Mouse (Mus musculus) layer of hippocampus, postnatal 25 days (tissue): ENCODE results near the gene Pomt2. TPM values are rescaled to one million over a fixed set of nuclear protein-coding genes. Genes with fewer than 3 reads are reported as not detected.

Experiments used
- DNase-seq, 2 experiments: peaks; one replicate each; pipeline ENCODE4 v3.0.0; 2022; ENCODE audit warnings: mixed read lengths in 2 of 2, low spot score in 1 of 2; ENCODE audit errors: extremely low spot score in 1 of 2
- total RNA-seq, 2 experiments: library from RNA; stranded (reverse); gene quantifications; 2 replicates each; pipeline ENCODE4 v1.2.3; 2021

The Pomt2 gene
- total RNA-seq, 2 experiments from 2014 or later: 17.5 to 19.2 TPM

DNA sequence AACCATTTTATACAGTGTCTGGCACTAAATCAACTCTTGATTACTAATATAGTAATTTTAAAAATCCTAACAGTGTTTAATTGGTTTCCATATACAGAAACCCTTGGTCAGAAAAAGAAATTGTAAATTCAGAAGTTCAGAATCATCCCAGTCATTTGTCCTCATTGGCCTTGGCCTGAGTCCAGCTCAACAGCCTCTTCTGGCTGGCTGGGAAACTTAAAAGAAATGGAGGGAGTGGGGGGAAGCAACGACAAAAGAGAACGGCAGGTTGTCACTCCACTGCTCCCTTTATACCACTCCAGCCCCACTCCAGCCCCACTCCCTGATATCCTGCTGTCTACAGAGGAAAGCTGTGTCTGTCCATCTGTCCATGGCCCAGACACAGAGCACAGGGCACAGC, 16.6 kb downstream of the Pomt2 start:
- no peak for DNase-seq

DNA sequence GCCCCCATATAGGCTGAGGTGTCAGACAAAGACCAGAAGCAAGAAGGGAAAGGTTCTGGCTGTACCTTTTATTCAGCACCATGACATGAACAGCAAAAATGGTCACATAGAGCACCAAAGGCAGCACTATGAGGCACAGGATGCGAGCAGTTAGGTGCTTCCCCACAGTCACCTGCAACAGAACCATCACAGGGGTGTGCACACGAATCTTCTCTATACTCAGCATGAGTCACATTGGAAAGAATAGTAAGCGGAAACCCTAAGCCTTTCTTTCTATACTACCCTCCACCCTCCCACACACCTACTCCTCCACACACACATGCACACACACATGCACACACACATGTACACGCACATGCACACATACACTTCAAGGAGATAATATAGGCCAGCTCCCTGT, 17.5 kb downstream of the Pomt2 start:
- DNase-seq: no peak

DNA sequence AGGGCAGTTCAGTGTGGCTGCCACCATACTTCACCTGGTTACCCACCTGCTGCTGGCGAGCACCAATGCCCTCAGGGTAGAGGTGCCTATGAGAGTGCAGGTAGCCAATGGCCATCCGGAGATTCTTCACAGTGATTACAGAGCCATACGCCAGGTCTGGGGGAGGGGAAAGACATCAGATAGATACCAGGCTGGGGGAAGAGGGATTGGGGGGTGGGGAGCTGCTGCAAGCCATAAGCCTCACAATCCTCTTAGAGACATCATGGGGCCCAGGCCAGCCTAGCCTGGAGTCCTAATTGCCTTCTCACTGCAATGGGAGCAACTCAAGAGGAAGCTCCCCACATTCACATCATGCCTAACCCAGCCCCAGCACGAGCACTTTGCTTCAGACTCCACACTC, 20.5 kb downstream of the Pomt2 start:
- no peak for DNase-seq

DNA sequence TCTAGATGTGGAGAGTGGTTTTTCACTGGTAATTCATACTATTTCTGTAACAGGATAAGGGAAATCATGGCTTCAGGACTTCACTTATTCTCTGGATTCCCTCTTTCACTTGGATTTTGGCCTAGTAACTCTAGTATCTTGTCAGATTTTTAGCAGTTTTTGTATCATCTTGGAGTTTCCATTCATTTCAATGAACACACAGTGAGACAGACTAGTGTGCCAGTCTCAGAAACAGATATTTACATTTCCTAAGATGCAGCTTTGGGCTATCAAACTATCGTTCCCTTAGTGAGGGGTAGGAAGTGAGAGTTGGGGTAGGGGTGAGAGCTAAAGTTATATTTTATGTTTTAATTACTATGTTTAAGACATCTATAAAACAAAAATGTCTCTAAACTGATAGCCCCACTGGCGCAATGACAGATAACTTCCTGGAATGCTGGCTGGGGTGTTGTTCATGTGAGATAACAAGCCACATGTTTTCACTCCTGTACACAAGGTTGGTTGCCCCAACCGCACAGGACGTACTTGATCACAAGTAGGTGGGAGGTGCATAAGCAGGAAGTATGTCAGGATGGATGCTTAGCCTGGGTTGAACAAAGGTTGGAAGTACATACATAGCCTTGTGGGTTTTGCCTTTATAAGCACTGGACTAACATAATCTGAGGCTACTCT, 25.7 kb downstream of the Pomt2 start:
- no peak for DNase-seq

DNA sequence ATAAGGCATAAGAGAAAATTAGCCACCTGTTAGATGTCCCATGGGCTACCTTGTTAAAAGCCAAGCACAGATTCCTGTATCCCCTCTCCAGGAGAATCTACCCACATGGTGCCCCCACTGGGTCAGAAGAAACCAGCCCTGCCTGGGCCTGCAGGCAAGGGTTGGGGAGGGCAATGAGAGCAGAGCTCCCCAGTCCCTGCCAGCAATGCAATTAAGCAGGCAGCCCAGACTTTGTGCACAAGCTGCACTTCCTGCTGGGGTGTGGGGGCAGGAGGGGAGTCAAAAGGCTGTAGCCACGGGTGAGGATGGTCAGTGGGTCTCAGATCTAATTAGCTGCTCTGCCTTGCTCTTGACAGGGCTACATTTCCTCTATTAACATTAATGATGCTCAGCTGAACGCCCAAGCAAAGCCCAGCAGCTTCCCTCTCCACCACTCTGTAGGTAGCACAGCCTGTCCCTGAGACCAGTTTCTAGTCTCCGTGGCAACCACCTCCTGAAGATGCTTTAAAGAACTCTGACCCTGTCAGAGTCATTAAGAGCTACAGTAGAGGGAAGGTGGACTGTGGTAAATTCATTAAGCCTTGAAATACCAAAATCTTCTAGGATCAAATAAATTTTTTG, 40.3 kb downstream of the Pomt2 start:
- no peak for DNase-seq

DNA sequence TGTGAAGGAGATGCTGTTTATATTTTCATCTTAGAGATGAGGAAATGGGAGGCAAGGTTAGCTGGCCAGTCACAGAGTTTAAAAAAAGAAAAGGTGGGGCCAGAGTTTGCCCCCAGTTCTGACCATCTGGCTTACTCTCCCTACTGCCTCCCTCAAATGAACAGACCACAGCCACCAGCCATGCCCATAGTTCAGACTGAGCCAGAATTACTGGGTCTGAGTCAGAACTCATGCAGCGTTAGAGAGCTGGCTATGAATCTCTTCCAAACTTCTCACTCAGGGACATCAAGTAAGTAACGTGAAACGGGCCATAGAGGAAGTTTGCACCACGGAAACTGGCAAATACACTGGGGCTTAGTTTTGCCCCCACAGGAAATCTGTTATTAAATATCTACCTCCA, 43.0 kb downstream of the Pomt2 start:
- no peak for DNase-seq

DNA sequence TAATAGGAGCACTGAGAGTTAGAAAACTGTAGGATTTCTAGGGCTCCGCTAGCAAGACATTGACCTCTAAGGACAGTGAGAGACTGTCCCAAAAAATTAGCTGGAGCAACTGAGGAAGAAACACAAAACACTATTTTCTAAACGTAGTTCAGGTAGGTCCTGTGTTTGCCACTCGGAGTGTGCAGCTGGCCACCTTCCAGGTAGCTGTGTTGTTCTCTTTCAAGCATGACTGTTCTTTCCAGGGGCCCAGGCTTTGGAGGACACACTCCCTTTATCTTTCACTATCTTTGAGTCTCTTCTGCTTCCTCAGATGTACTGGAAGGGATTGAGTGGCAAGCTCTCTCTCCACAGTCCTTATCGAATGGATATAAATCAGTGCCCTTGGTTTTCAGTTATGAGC, 44.3 kb downstream of the Pomt2 start:
- DNase-seq: no peak

DNA sequence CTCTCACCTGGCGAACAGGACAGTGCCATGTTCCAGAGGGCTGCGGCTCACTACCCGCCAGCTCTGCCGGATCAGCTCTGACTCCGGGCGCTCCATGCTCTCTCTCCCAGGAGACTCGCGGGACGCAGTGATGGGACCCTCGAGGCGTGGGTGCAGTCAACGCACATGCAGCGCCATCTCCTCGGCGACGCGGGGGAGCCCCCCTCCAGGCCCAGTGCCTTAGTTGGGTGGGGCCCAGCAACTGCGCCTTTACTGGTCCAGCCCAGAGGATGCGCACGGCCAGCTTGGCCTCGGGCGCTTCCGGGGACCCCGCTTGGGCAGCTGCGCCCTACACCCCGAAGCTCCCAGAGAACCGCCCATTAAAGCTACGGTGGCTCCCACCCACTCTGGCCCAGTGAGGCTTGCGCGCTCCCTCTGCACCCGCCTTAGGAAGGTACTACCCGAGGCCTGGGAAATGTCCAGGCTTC, 45.6 kb downstream of the Pomt2 start, which contains the start of gene Ngb:
Gene Ngb (minus strand): TSS at position 375 of the 467 bp plus-strand sequence.
- DNase-seq: no peak

DNA sequence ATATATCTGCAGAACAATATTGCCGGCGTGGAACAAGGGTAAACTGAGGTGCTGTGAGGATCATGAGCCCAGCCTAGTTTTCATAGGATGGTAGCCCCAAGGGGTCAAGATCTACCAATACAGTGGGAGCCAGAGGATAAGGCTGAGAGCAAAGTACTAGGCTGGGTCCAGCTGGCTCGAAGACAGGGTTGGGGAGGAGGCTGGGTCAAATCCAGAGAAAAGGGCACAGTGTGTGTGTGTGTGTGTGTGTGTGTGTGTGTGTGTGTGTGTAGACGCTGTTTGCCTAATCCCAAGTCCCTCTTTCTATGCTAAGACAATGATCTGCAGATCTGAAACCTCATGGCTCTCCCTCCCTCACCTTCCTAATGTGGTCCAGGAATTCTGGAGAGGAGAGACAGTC, 47.4 kb downstream of the Pomt2 start:
- DNase-seq: no peak

DNA sequence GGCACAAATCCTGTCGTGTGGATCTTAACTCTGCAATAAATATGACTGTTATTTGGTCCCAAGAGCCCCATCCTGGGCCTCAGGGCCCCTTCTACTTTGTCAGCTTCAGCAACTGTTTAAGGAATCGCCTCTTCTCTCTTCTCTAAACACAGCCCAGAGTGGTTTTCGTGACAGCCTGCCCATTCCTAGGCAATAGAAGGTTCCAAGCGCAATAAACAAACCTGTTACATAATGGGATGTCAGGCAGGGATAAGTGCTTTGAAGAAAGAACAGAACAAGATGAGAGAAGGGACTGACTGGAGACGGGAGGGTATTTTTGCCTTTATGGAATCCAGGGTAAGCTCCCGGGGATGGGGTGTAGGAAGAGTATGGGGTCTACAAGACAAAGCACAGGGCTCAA, 54.1 kb downstream of the Pomt2 start:
- no peak for DNase-seq

DNA sequence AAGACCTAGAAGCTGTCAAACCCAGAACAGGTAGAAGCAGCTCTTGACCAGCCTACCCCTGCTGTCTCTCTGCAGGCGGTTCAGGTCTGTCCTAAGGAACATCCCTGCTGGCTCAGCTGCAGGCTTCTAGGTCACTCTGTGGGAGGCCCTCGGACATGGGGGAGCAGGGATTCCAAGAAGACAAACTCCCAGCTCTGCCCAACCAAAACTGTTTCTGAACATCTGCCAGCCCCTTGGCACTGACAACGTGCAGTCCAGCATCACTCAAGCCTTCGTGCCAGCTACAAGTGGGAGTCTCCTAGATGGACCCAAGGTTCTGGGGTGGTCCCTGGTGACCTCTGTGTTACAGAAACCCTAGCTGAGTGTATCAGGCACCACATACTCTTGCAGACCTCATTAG, 54.5 kb downstream of the Pomt2 start:
- no peak for DNase-seq

DNA sequence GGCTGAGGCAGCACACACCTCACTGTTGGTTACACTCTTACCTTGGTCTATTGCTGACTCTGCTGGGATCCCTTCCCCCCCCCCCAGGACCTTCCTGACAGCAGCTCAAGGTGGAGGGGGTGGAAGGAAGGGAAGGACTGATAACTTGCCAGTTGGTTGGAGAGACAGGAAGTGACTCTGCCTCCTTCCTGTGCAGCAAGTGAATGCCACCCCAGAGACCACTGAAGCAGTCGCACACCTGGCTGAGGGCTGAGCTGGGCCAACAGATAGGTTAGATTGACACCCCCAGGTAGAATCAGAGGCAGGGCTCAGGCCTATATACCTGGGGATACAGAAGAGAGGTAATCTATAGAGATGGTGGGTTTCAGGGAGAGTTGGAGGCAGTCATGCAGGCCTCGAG, 55.9 kb downstream of the Pomt2 start:
- DNase-seq: no peak

DNA sequence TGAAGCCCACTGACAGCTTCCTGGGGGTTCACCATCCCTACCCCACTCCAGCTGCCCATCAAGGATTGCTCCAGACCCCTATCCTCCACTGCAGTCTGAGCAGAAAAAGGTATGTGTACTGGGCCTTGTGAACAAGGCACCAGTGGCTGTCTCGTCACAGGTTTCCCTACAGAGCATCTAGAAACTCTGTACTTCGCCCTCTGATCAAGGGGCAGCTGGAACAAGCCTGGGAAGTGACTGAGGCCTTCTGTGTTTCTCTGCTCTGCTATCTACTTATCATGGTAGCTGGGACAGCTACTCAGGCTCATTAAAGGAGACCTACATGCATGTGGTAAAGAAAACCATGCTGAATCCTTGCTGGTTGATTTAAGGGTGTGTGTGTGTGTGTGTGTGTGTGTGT, 58.1 kb downstream of the Pomt2 start:
- DNase-seq: no peak

DNA sequence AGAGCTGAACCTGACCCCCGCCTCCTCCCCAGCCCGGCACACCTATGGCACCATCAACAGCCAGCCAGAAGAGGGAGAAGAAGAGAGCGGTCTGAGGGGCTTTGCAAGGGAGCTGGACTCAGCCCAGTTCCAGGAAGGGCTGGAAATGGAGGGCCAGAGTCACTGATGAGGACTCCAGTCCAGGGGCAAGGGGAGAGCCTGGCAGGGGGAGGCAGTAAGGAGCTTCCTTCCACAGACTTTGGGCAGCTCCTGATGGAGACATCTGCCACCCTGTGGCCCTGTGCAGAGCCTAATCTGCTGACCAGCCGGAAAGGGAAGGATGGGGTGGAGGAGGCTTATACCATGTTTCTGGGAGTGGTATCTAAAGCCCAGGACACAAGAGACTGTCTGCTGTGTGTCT, 58.5 kb downstream of the Pomt2 start:
- no peak for DNase-seq

DNA sequence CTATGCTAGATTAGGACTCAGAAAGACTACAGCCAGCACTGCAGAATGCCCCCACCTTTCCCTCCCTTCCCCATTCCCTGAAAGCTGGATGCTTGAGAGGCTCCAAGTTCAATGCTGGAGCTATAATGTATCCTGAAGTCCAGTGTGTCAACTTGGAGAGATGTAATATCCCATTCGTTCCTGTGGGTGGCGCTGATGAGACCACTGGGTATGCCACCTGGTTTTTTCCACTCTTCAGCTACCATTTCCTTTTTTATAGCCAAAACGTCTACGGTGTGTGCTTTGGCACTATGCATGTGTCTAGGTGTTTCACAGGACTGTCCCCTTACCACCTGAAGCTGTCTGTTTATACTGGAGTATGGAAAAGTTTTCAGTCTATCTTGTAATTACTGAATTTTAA, 59.4 kb downstream of the Pomt2 start:
- DNase-seq: peak in 1 of 2 experiments; percentile 37

DNA sequence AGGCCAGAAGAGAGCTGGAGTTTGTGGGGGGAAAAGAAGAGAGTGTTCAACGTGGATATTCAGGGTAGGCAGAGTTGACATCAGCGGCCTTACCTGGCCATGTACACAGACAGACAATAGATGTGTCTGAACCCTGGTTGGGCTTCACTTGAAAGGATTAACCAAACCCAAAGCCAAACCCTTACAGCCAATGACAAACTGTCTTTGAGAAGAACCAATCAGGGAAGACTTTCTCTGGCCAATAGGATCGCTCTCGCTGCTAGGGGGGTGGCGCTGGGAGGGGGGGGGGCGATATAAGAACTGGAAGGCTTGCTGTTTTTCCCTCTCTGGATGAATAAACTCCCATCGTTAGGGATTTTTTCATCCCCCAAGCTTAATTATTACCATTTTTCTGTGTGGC, 60.5 kb downstream of the Pomt2 start:
- no peak for DNase-seq

DNA sequence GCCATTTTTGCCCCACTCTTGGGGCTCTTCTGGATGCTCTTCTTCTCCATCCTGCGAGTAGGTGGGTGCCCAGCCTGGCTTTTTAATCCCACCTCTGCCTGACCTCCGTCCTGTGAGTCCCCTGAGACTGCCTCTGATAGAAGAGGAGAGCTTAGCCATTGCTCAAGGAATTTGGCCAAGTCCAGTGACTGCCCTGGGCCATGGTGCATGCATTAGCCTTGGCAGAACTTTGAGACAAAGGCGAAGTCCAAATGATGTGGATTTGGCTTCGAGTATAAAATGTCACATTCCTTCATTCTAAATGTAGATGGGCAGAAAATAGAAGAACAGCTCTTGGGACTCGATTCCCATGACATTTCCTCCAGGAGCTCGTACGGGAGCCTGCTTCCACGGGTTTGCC, 65.0 kb downstream of the Pomt2 start:
- no peak for DNase-seq

DNA sequence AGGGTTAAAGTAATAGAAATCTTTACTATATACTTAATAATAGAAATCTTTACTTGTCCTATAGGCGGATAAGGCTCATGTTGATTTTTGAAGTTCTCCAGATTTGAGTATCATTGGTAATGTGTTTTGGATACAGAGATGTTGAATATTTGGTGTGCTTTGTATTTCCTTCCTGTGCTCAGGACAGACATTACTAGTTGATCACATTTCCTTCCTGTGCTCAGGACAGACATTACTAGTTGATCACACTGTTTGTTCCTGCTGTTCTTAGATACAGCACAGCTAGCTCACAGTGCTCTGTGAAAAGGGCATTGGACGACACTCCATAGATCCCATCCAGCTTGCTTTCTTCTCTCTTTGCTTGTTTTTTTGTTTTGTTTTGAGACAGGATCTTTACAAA, 71.2 kb downstream of the Pomt2 start:
- no peak for DNase-seq

DNA sequence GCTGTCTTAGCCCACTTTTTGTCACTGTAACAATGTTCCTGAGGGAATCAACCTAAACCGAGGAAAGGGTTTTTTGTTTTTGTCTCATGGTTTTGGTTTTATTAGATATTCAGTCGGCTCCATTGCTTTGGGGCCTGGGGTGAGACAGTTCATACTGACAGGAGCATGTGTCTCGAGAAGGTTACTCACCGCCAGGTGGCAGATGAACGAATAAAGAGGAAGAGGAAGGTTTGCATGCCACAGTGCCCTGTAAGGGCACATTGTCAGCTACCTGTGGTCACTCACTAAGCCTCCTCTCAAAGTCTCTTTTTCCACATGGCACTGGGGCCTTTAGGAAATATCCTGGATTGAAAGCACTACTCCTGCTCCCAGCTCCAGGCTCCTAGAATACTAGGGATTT, 77.2 kb downstream of the Pomt2 start:
- no peak for DNase-seq

DNA sequence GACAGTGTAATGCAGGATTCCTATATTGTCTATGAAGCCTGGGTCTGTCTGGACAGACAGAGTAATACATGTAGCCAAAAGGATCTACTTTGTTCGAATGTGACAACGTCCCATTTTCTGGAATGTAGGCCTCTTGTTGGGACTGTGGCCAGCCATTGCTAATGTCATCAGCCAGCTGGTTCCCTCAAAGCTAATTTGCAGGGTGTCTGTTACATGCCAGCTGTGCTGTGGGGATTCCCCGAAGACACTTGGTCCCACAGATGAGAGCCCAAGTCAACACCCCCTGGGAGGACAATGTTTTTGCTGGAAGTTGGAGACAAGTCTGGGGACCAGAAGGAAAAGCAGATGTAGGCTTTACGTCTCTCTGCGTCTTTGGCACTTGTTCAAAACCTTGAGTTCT, 81.3 kb downstream of the Pomt2 start:
- DNase-seq: peak in 1 of 2 experiments; percentile 45

DNA sequence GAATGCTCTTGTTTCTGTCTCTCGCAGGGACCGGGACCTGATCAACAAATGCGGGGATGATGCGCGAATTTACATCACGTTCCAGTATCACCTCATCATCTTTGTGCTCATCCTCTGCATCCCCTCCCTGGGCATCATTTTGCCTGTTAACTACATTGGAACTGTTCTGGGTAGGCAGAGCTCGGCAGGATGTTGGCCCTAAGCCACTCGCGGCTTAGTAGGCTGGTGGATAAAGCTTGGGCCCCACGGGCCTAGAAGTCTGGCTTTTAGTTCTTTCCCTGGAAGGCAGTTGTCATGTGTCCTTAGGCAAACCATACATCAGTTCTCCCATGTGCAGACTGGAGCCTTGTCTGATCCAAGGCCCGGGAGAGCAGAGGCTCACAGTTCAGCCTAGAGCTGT, 82.3 kb downstream of the Pomt2 start:
- no peak for DNase-seq

DNA sequence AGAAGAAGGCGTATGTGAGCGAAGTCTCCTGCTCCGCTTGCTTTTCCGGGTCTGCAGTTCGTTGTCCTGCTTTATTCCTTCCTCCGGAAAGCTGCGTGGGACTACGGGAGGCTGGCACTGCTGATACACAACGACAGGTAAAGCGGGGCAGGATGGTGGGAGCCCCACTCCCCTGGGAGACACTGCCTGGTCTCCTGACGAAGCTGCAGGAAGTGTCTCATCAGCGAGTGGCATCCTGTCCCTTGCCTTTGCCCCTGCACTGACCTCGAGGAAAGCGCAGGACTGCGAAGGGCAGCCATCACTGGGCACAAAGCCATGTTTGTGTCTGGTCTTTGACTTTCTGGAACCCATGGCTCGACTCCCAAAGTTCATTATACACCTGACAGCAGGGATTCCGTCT, 90.7 kb downstream of the Pomt2 start:
- DNase-seq: no peak
